Mouse (Mus musculus) erythroblast, embryonic 14.5 days (primary cell): Measurements from ENCODE around the gene AU040320. TPM values are rescaled to one million over a fixed set of nuclear protein-coding genes. Genes with fewer than 3 reads are reported as not detected.

Experiments used
- H3K27me3 ChIP-seq: 2 replicates; pipeline ENCODE4 v1.6.1; 2012; ENCODE audit warnings: inconsistent platforms; ENCODE audit not compliant: control insufficient read depth
- H3K36me3 ChIP-seq: 2 replicates; pipeline ENCODE4 v1.6.1; 2012; ENCODE audit warnings: mild to moderate bottlenecking, inconsistent platforms; ENCODE audit not compliant: control insufficient read depth
- H3K4me1 ChIP-seq: 2 replicates; pipeline ENCODE4 v1.6.1; 2012; ENCODE audit warnings: inconsistent platforms; ENCODE audit not compliant: control insufficient read depth
- H3K4me3 ChIP-seq: replicated peaks from 2 replicates; pipeline ENCODE3; 2012; ENCODE audit warnings: moderate library complexity, mild to moderate bottlenecking, inconsistent platforms
- H3K9me3 ChIP-seq: 2 replicates; pipeline ENCODE4 v1.6.1; 2012; ENCODE audit warnings: low read length, inconsistent platforms, mixed read lengths; ENCODE audit not compliant: control insufficient read depth
- GATA1 ChIP-seq: IDR thresholded peaks from 2 replicates; pipeline ENCODE4 v1.6.1; 2012; ENCODE audit warnings: low read length, inconsistent platforms, mixed read lengths
- TAL1 ChIP-seq: IDR thresholded peaks from 3 replicates; pipeline ENCODE4 v1.6.1; 2012; ENCODE audit warnings: low read length, inconsistent platforms, mixed read lengths
- polyA plus RNA-seq: library from polyadenylated mRNA; stranded (reverse); fragments of >175 nt; gene quantifications from 2 replicates; pipeline ENCODE4 v1.2.3, GENCODE M21; 2012

AU040320 gene
- polyA plus RNA-seq, 1 experiment: 0.43 TPM

- Histone ChIP-seq H3K27me3 (no peaks in the 10 kb centered on the region), H3K36me3 (peaks cover 32% of the 10 kb centered on the region), H3K4me3 (no peak overlapping the region), H3K4me1 (no peaks in the 10 kb centered on the region), H3K9me3 (no peaks in the 10 kb centered on the region)
- TF ChIP-seq TAL1 (no peak), GATA1 (no peak)
Observed at GRCm38 (mm10) chr4:126861514-126862266, 108.3 kb downstream of the AU040320 start.

- peaks cover 23% of the 10 kb centered on the region for H3K36me3 ChIP-seq
- H3K27me3 ChIP-seq: no peaks in the 10 kb centered on the region
- no peaks in the 10 kb centered on the region for H3K4me1 ChIP-seq
- H3K9me3 ChIP-seq: no peaks in the 10 kb centered on the region
- no peak overlapping the region for H3K4me3 ChIP-seq
- no peak for TF ChIP-seq TAL1
- no peak for TF ChIP-seq GATA1
Observed at GRCm38 (mm10) chr4:126868699-126869098, 115.4 kb downstream of the AU040320 start.

GRCm38 (mm10) chr4:126872717-126873116 is 119.4 kb downstream of the AU040320 start:
- H3K4me3 ChIP-seq: no peak overlapping the region
- peaks cover 18% of the 10 kb centered on the region for H3K36me3 ChIP-seq
- no peaks in the 10 kb centered on the region for H3K9me3 ChIP-seq
- H3K4me1 ChIP-seq: no peaks in the 10 kb centered on the region
- no peaks in the 10 kb centered on the region for H3K27me3 ChIP-seq
- TF ChIP-seq GATA1: no peak
- TF ChIP-seq TAL1: no peak

- no peaks in the 10 kb centered on the region for H3K27me3 ChIP-seq
- H3K36me3 ChIP-seq: peaks cover 29% of the 10 kb centered on the region
- no peaks in the 10 kb centered on the region for H3K9me3 ChIP-seq
- H3K4me3 ChIP-seq: no peak overlapping the region
- no peaks in the 10 kb centered on the region for H3K4me1 ChIP-seq
- TF ChIP-seq TAL1: no peak
Observed at GRCm38 (mm10) chr4:126879560-126880275, 126.4 kb downstream of the AU040320 start.

GRCm38 (mm10) chr4:126883602-126884001 is 130.3 kb downstream of the AU040320 start:
- Histone ChIP-seq H3K4me3 (no peak overlapping the region), H3K4me1 (no peaks in the 10 kb centered on the region), H3K27me3 (no peaks in the 10 kb centered on the region), H3K36me3 (peaks cover 19% of the 10 kb centered on the region), H3K9me3 (no peaks in the 10 kb centered on the region)
- TF ChIP-seq GATA1: no peak
- TF ChIP-seq TAL1: no peak

GRCm38 (mm10) chr4:126885953-126886352 is 132.6 kb downstream of the AU040320 start:
- no peak for TF ChIP-seq GATA1
- no peak for TF ChIP-seq TAL1
- no peak overlapping the region for H3K4me3 ChIP-seq
- H3K36me3 ChIP-seq: peaks cover 19% of the 10 kb centered on the region

GRCm38 (mm10) chr4:126889879-126890278 is 136.5 kb downstream of the AU040320 start:
- Histone ChIP-seq H3K27me3 (no peaks in the 10 kb centered on the region), H3K4me1 (no peaks in the 10 kb centered on the region), H3K4me3 (no peak overlapping the region), H3K36me3 (peaks cover 25% of the 10 kb centered on the region), H3K9me3 (no peaks in the 10 kb centered on the region)
- TF ChIP-seq TAL1: no peak
- no peak for TF ChIP-seq GATA1

More at GRCm38 (mm10) chr4:126885953-126886352, 132.6 kb downstream of the AU040320 start:
- Histone ChIP-seq H3K4me1 (no peaks in the 10 kb centered on the region), H3K27me3 (no peaks in the 10 kb centered on the region), H3K9me3 (no peaks in the 10 kb centered on the region)

Other genes starting within 250 kb of the AU040320 start
- not detected in 2 replicates for gene Ago4, start 220.1 kb upstream of the AU040320 start, polyA plus RNA-seq
- gene Clspn, start 196.6 kb upstream of the AU040320 start, polyA plus RNA-seq: 0.95 and 0.96 TPM in 2 replicates
- not detected in 2 replicates for gene 5730409E04Rik, start 143.7 kb upstream of the AU040320 start, polyA plus RNA-seq
- 7.7 and 11.1 TPM in 2 replicates for gene Psmb2, start 75.9 kb upstream of the AU040320 start, polyA plus RNA-seq
- not detected in 2 replicates for gene Tfap2e, start 17.3 kb upstream of the AU040320 start, polyA plus RNA-seq
- gene Ncdn, start 106 bp upstream of the AU040320 start, polyA plus RNA-seq: 1.4 and 1.5 TPM in 2 replicates
- gene Zmym4, start 214.6 kb downstream of the AU040320 start, polyA plus RNA-seq: 0.01 and 0.03 TPM in 2 replicates